Comparison of ENCODE assay signal across 9 mouse cellular contexts in genomic region chr2:173738232-173738631, GRCm38 (mm10). TPM values are rescaled to one million over a fixed set of nuclear protein-coding genes. Genes with fewer than 3 reads are reported as not detected.
A peak's percentile ranks its signal among the peaks of the same experiment; 100 is the strongest.
DNase-seq lines count a peak whose midpoint lies in the region; ATAC-seq and TF ChIP-seq lines count a peak whose summit lies in the region.
"Had no signal": no experiment of that assay in that cellular context is flagged by ENCODE, and none has a peak within 500 bp of the region (broad histone marks: within the 10 kb centered on the region; RNA-seq: fewer than 3 reads in every experiment).

No protein-coding gene starts in this region.

- in situ Hi-C loops in CH12.LX (cut with MboI; ENCODE audit: low pct_ligation_motif_present, low pct_unique_long_range_greater_than_20kb, low sequenced_read_pairs), result no loop called here

- TF ChIP-seq RAD21 in CH12.LX (IDR thresholded peaks at IDR 0.05; ENCODE audit: low read depth, low read length), result no peak

- dilution Hi-C loops in CH12.LX (cut with MboI; ENCODE audit: extremely low pct_ligation_motif_present, extremely low pct_unique_long_range_greater_than_20kb, low sequenced_read_pairs), result no loop called here

- H3K4me2 ChIP-seq in CH12.LX (ENCODE audit: insufficient read depth, low read depth, poor library complexity, severe bottlenecking), result peak overlapping the region; percentile 70
- peak overlapping the region; percentile 79 for H3K4me2 ChIP-seq in forebrain, embryonic 14.5 days (ENCODE audit: low read length)
- peak overlapping the region; percentile 92 for H3K4me2 ChIP-seq in liver, embryonic 16.5 days (ENCODE audit: low read depth, low read length)

- H3K4me1 ChIP-seq in erythroblast, embryonic 14.5 days (ENCODE audit: control insufficient read depth), result peaks cover 28% of the 10 kb centered on the region
- H3K4me1 ChIP-seq in CH12.LX (ENCODE audit: control insufficient read depth in 1 of 2, insufficient read depth in 2 of 2), result peaks cover 15 to 25% of the 10 kb centered on the region in 2 experiments
- peaks cover 8% of the 10 kb centered on the region; the same call in 1 of the 2 replicates for H3K4me1 ChIP-seq in forebrain, embryonic 14.5 days (ENCODE audit: control insufficient read depth, insufficient read depth, low read length)
- H3K4me1 ChIP-seq in liver, embryonic 16.5 days (ENCODE audit: control insufficient read depth, low read depth, low read length), result peaks cover 16% of the 10 kb centered on the region

- no peak for TF ChIP-seq EP300 in CH12.LX (IDR thresholded peaks at IDR 0.05; ENCODE audit: low read length)

- no peaks in the 10 kb centered on the region for H3K9me3 ChIP-seq in erythroblast, embryonic 14.5 days (ENCODE audit: control insufficient read depth, low read length)
- H3K9me3 ChIP-seq in CH12.LX (replicated peaks; ENCODE audit: low read length), result no peaks in the 10 kb centered on the region
- H3K9me3 ChIP-seq in forebrain, embryonic 14.5 days (replicated peaks; ENCODE audit: control insufficient read depth, low read length), result no peaks in the 10 kb centered on the region
- no peaks in the 10 kb centered on the region for H3K9me3 ChIP-seq in liver, embryonic 16.5 days (replicated peaks; ENCODE audit: control insufficient read depth, low read length)

- peak overlapping the region; percentile 85 for H3K9ac ChIP-seq in CH12.LX (ENCODE audit: insufficient read depth, low read depth)
- peak overlapping the region; percentile 91 for H3K9ac ChIP-seq in forebrain, embryonic 14.5 days (ENCODE audit: low read length)
- H3K9ac ChIP-seq in liver, embryonic 16.5 days (ENCODE audit: low read depth, low read length), result peak overlapping the region; percentile 83

- H3K27ac ChIP-seq in CH12.LX (ENCODE audit: insufficient read depth, low read depth), result no peak overlapping the region
- no peak overlapping the region for H3K27ac ChIP-seq in forebrain, embryonic 14.5 days (ENCODE audit: low read depth, low read length)
- no peak overlapping the region; the same call in none of the 2 replicates for H3K27ac ChIP-seq in liver, embryonic 16.5 days (ENCODE audit: low read length)

- DNase-seq in CH12.LX (ENCODE audit: extremely low read depth), result peak; percentile 28
- no peak for DNase-seq in forebrain, embryonic 14.5 days (ENCODE audit: low spot score)
- no peak for DNase-seq in right cerebral cortex, postnatal 10 days (ENCODE audit: low spot score in 2 of 2)
- no peak for DNase-seq in adrenal gland, postnatal 14 days
- DNase-seq in spleen, adult 12 weeks (ENCODE audit: low spot score), result no peak
- DNase-seq: kidney, adult 9 months had no signal

- peaks cover 4% of the 10 kb centered on the region; the same call in 1 of the 2 replicates for H3K36me3 ChIP-seq in erythroblast, embryonic 14.5 days (ENCODE audit: control insufficient read depth)
- peaks cover 4 to 39% of the 10 kb centered on the region in 2 experiments for H3K36me3 ChIP-seq in CH12.LX (replicated peaks in 1 of 2; ENCODE audit: control insufficient read depth in 1 of 2, insufficient read depth in 1 of 2, low read length in 1 of 2)
- H3K36me3 ChIP-seq in forebrain, embryonic 14.5 days (ENCODE audit: control insufficient read depth, insufficient read depth, low read length), result no peaks in the 10 kb centered on the region
- H3K36me3 ChIP-seq in liver, embryonic 16.5 days (ENCODE audit: control insufficient read depth, insufficient read depth), result no peaks in the 10 kb centered on the region

- WGBS in forebrain, embryonic 14.5 days, result 86% methylated on average over 9 of the region's 9 CpGs
- 29% methylated on average over 9 of the region's 9 CpGs for WGBS in liver, embryonic 16.5 days (ENCODE audit: insufficient replicate concordance)

- ATAC-seq in erythroblast, adult 5-6 weeks (replicated peaks; ENCODE audit: low FRiP score, poor library complexity, severe bottlenecking), result no peak
- no peak for ATAC-seq in forebrain, embryonic 14.5 days
- ATAC-seq in liver, embryonic 16.5 days (ENCODE audit: low read depth), result no peak

- H3K27me3 ChIP-seq in erythroblast, embryonic 14.5 days (ENCODE audit: control insufficient read depth), result no peaks in the 10 kb centered on the region
- peaks cover 2% of the 10 kb centered on the region for H3K27me3 ChIP-seq in CH12.LX (replicated peaks)
- H3K27me3 ChIP-seq in forebrain, embryonic 14.5 days (replicated peaks; ENCODE audit: control insufficient read depth, insufficient read depth, low read length), result no peaks in the 10 kb centered on the region
- no peaks in the 10 kb centered on the region for H3K27me3 ChIP-seq in liver, embryonic 16.5 days (ENCODE audit: control insufficient read depth, insufficient read depth, low read depth, low read length)

- H3K4me3 ChIP-seq in erythroblast, embryonic 14.5 days (replicated peaks), result peak overlapping the region; percentile 72
- peak overlapping the region; percentile 83 to 96 (median 87) for H3K4me3 ChIP-seq in CH12.LX (replicated peaks in 1 of 3; ENCODE audit: low read depth in 2 of 3, low read length in 2 of 3, poor library complexity in 1 of 3)
- H3K4me3 ChIP-seq in forebrain, embryonic 14.5 days (ENCODE audit: low read depth, low read length), result peak overlapping the region; percentile 88
- peak overlapping the region; percentile 87 for H3K4me3 ChIP-seq in liver, embryonic 16.5 days (ENCODE audit: low read depth, low read length)

- TF ChIP-seq CTCF in CH12.LX (conservative IDR thresholded peaks at IDR 0.05 in 1 of 2, IDR thresholded peaks at IDR 0.05 in 1 of 2; ENCODE audit: low read depth in 2 of 2, low read length in 2 of 2), result no peak

- H3K79me2 ChIP-seq in CH12.LX (replicated peaks; ENCODE audit: control insufficient read depth, extremely low read depth, insufficient read depth, poor library complexity, severe bottlenecking), result peaks cover 46% of the 10 kb centered on the region

- no peak for TF ChIP-seq POLR2A in CH12.LX (IDR thresholded peaks at IDR 0.05; ENCODE audit: low read depth, low read length)

TF ChIP-seq in CH12.LX, 34 proteins besides CTCF, POLR2A, EP300 and RAD21:
- TF ChIP-seq SIN3A (IDR thresholded peaks at IDR 0.05; ENCODE audit: low read length), result no peak
- no peak for TF ChIP-seq BHLHE40 (IDR thresholded peaks at IDR 0.05; ENCODE audit: low read depth, low read length)
- TF ChIP-seq MAFK (IDR thresholded peaks at IDR 0.05; ENCODE audit: insufficient replicate concordance, low read length), result no peak
- TF ChIP-seq ELF1 (IDR thresholded peaks at IDR 0.05; ENCODE audit: low read depth, low read length), result no peak
- no peak for TF ChIP-seq PAX5 (IDR thresholded peaks at IDR 0.05; ENCODE audit: low read length)
- no peak for TF ChIP-seq MXI1 (IDR thresholded peaks at IDR 0.05; ENCODE audit: low read depth, low read length)
- TF ChIP-seq CHD2 (IDR thresholded peaks at IDR 0.05; ENCODE audit: low read length), result no peak
- no peak for TF ChIP-seq TBP (conservative IDR thresholded peaks at IDR 0.05; ENCODE audit: low read depth, low read length)
- TF ChIP-seq RCOR1 (conservative IDR thresholded peaks at IDR 0.05; ENCODE audit: low read depth, low read length), result no peak
- no peak for TF ChIP-seq E2F4 (IDR thresholded peaks at IDR 0.05; ENCODE audit: insufficient replicate concordance, low read depth, low read length)
- no peak for TF ChIP-seq ZC3H11A (IDR thresholded peaks at IDR 0.05; ENCODE audit: low read depth, low read length)
- no peak for TF ChIP-seq POLR2AphosphoS2 (IDR thresholded peaks at IDR 0.05; ENCODE audit: low read depth, low read length)
- TF ChIP-seq MYC (IDR thresholded peaks at IDR 0.05; ENCODE audit: low read depth, low read length), result no peak
- TF ChIP-seq CHD1 (IDR thresholded peaks at IDR 0.05; ENCODE audit: low read depth, low read length), result no peak
- TF ChIP-seq USF2 (conservative IDR thresholded peaks at IDR 0.05; ENCODE audit: low read depth, low read length), result no peak
- TF ChIP-seq ZMIZ1 (IDR thresholded peaks at IDR 0.05; ENCODE audit: low read depth, low read length), result no peak
- no peak for TF ChIP-seq JUND (conservative IDR thresholded peaks at IDR 0.05; ENCODE audit: low read depth, low read length)
- TF ChIP-seq JUN (IDR thresholded peaks at IDR 0.05; ENCODE audit: insufficient read depth, low read depth, low read length), result no peak
- no peak for TF ChIP-seq IRF4 (IDR thresholded peaks at IDR 0.05; ENCODE audit: low read depth, low read length)
TF ChIP-seq in CH12.LX: peak in this region for 0.

RNA-seq across cellular contexts. Expression of gene Vapb, which starts 0.9 kb away (rescaled TPM):
- polyA plus RNA-seq in erythroblast, embryonic 14.5 days (2012), result 2.2 and 3.3 TPM in 2 replicates
- total RNA-seq in erythroblast, adult 5-6 weeks (2015; ENCODE audit: low replicate concordance), result 1.5 and 3.1 TPM in 2 replicates
- 7.0 and 7.4 TPM in 2 replicates for total RNA-seq in erythroblast, adult 5-6 weeks (2017; ENCODE audit: low replicate concordance)
- total RNA-seq in CH12.LX (2012; rRNA removed), result 20.9 and 26.1 TPM in 2 replicates
- total RNA-seq in CH12.LX (2014; rRNA removed), result 46.4 and 57.9 TPM in 2 replicates
- polyA plus RNA-seq in CH12.LX (2012; ENCODE audit: insufficient read length, low read depth), result 44.7 and 54.1 TPM in 2 replicates
- polyA plus RNA-seq in forebrain, embryonic 14.5 days (2014; fragmentation: Nextera tagmentation; extraction: Ambion mirVana), result 13.9 and 18.5 TPM in 2 replicates
- polyA plus RNA-seq in liver, embryonic 16.5 days (2015; fragmentation: Nextera tagmentation; extraction: Ambion mirVana), result 5.6 and 6.0 TPM in 2 replicates
- total RNA-seq in adrenal gland, postnatal 14 days (2021), result 134 and 142 TPM in 2 replicates

RNA-seq across cellular contexts. Expression of gene 1700010B08Rik, which starts 19.0 kb away (rescaled TPM):
- not detected in 2 replicates for polyA plus RNA-seq in erythroblast, embryonic 14.5 days (2012)
- total RNA-seq in erythroblast, adult 5-6 weeks (2015; ENCODE audit: low replicate concordance), result not detected in 2 replicates
- not detected in 2 replicates for total RNA-seq in erythroblast, adult 5-6 weeks (2017; ENCODE audit: low replicate concordance)
- total RNA-seq in CH12.LX (2012; rRNA removed), result not detected in 2 replicates
- total RNA-seq in CH12.LX (2014; rRNA removed), result not detected in 2 replicates
- not detected in 2 replicates for polyA plus RNA-seq in CH12.LX (2012; ENCODE audit: insufficient read length, low read depth)
- not detected in 2 replicates for polyA plus RNA-seq in forebrain, embryonic 14.5 days (2014; fragmentation: Nextera tagmentation; extraction: Ambion mirVana)
- not detected in 2 replicates for polyA plus RNA-seq in liver, embryonic 16.5 days (2015; fragmentation: Nextera tagmentation; extraction: Ambion mirVana)
- total RNA-seq in adrenal gland, postnatal 14 days (2021), result not detected in 2 replicates
